Mouse (Mus musculus) MEL (cell line): ENCODE results near the gene Cldn8. TPM values are rescaled to one million over a fixed set of nuclear protein-coding genes. Genes with fewer than 3 reads are reported as not detected.

Source experiments
- DNase-seq: peaks from one replicate; pipeline ENCODE4 v3.0.0; 2011; ENCODE audit warnings: low read depth, low spot score
- H3K27ac ChIP-seq: 2 replicates; pipeline ENCODE4 v1.5.1; 2012; ENCODE audit warnings: low read depth, mild to moderate bottlenecking, control low read depth, low read length, moderate library complexity; ENCODE audit not compliant: control insufficient read depth
- H3K27me3 ChIP-seq, 2 experiments: fragments of 150-350 bp in 1 of 2; sonication (generic) in 1 of 2; 2 replicates each; pipeline ENCODE4 v1.6.1; 2012; ENCODE audit warnings: low read length in 2 of 2, mild to moderate bottlenecking in 2 of 2, improper control_type of control experiment in 1 of 2, moderate library complexity in 1 of 2; ENCODE audit not compliant: insufficient read depth in 2 of 2, control insufficient read depth in 1 of 2
- H3K36me3 ChIP-seq, 2 experiments: 2 replicates each; pipeline ENCODE4 v1.6.1; 2012 to 2014; ENCODE audit warnings: low read length in 2 of 2, improper control_type of control experiment in 1 of 2, inconsistent platforms in 1 of 2, mild to moderate bottlenecking in 1 of 2; ENCODE audit not compliant: insufficient read depth in 2 of 2, control insufficient read depth in 1 of 2
- H3K4me1 ChIP-seq, 2 experiments: fragments of 150-350 bp in 1 of 2; sonication (generic) in 1 of 2; 2 replicates each; pipeline ENCODE4 v1.6.1; 2012; ENCODE audit warnings: low read length in 2 of 2, improper control_type of control experiment in 1 of 2, mild to moderate bottlenecking in 1 of 2; ENCODE audit not compliant: insufficient read depth in 2 of 2, control insufficient read depth in 1 of 2
- H3K4me3 ChIP-seq, 2 experiments: fragments of 150-350 bp in 1 of 2; sonication (generic) in 1 of 2; 2 replicates each; pipeline ENCODE4 v1.5.1; 2012; ENCODE audit warnings: low read depth in 2 of 2, low read length in 2 of 2, mild to moderate bottlenecking in 2 of 2, moderate library complexity in 2 of 2, control low read depth in 1 of 2, improper control_type of control experiment in 1 of 2; ENCODE audit not compliant: control insufficient read depth in 1 of 2, insufficient read depth in 1 of 2
- H3K79me2 ChIP-seq: 2 replicates; pipeline ENCODE4 v1.6.1; 2012; ENCODE audit warnings: mild to moderate bottlenecking, low read length, moderate library complexity; ENCODE audit not compliant: control insufficient read depth, poor library complexity, insufficient read depth
- H3K9ac ChIP-seq: 2 replicates; pipeline ENCODE4 v1.6.1; 2012; ENCODE audit warnings: low read depth, mild to moderate bottlenecking, control low read depth, low read length, moderate library complexity; ENCODE audit not compliant: control insufficient read depth, poor library complexity, severe bottlenecking
- H3K9me3 ChIP-seq: fragments of 150-350 bp; sonication (generic); replicated peaks from 2 replicates; pipeline ENCODE4 v1.6.1; 2012; ENCODE audit warnings: mild to moderate bottlenecking, low read length, improper control_type of control experiment, moderate library complexity; ENCODE audit not compliant: insufficient read depth
- CHD1 ChIP-seq: IDR thresholded peaks from 2 replicates; pipeline ENCODE4 v1.6.1; 2012; ENCODE audit warnings: low read depth, mild to moderate bottlenecking, inconsistent platforms, low read length, improper control_type of control experiment
- CTCF ChIP-seq, 3 experiments: IDR thresholded peaks in 2 of 3; conservative IDR thresholded peaks in 1 of 3; 2 replicates each; pipeline ENCODE4 v1.5.1; 2011 to 2012; ENCODE audit warnings: low read length in 3 of 3, low read depth in 2 of 3, mild to moderate bottlenecking in 2 of 3, improper control_type of control experiment in 1 of 3, inconsistent platforms in 1 of 3, mixed read lengths in 1 of 3, moderate library complexity in 1 of 3; ENCODE audit not compliant: control insufficient read depth in 1 of 3, insufficient read depth in 1 of 3, poor library complexity in 1 of 3, severe bottlenecking in 1 of 3
- ELF1 ChIP-seq: IDR thresholded peaks from 2 replicates; pipeline ENCODE4 v1.6.1; 2014; ENCODE audit warnings: low read depth, mild to moderate bottlenecking, inconsistent platforms, low read length, improper control_type of control experiment, moderate library complexity
- JUND ChIP-seq: IDR thresholded peaks from 2 replicates; pipeline ENCODE4 v1.6.1; 2011; ENCODE audit warnings: low read depth, mild to moderate bottlenecking, improper control_type of control experiment, low read length
- MAZ ChIP-seq: IDR thresholded peaks from 2 replicates; pipeline ENCODE4 v1.6.1; 2012; ENCODE audit warnings: low read depth, mild to moderate bottlenecking, inconsistent platforms, low read length, improper control_type of control experiment
- MXI1 ChIP-seq: IDR thresholded peaks from 2 replicates; pipeline ENCODE4 v1.6.1; 2011; ENCODE audit warnings: mild to moderate bottlenecking, low read depth, low read length, improper control_type of control experiment
- MYB ChIP-seq: IDR thresholded peaks from 2 replicates; pipeline ENCODE4 v1.6.1; 2011; ENCODE audit warnings: mild to moderate bottlenecking, low read depth, low read length, improper control_type of control experiment
- NELFE ChIP-seq: IDR thresholded peaks from 2 replicates; pipeline ENCODE4 v1.6.1; 2011; ENCODE audit warnings: low read depth, low read length, improper control_type of control experiment
- NRF1 ChIP-seq: IDR thresholded peaks from 2 replicates; pipeline ENCODE4 v1.6.1; 2014; ENCODE audit warnings: low read depth, mild to moderate bottlenecking, inconsistent platforms, low read length, improper control_type of control experiment, moderate library complexity; ENCODE audit not compliant: poor library complexity, insufficient read depth, severe bottlenecking
- RAD21 ChIP-seq: IDR thresholded peaks from 2 replicates; pipeline ENCODE4 v1.6.1; 2011; ENCODE audit warnings: mild to moderate bottlenecking, low read depth, low read length, improper control_type of control experiment
- SMC3 ChIP-seq: IDR thresholded peaks from 2 replicates; pipeline ENCODE4 v1.6.1; 2011; ENCODE audit warnings: low read depth, low read length, improper control_type of control experiment
- TBP ChIP-seq: IDR thresholded peaks from 2 replicates; pipeline ENCODE4 v1.8.0; 2011; ENCODE audit warnings: low read depth, low read length, improper control_type of control experiment
- TCF12 ChIP-seq: IDR thresholded peaks from 2 replicates; pipeline ENCODE4 v1.6.1; 2014; ENCODE audit warnings: low read depth, mild to moderate bottlenecking, inconsistent platforms, low read length, improper control_type of control experiment, moderate library complexity
- USF2 ChIP-seq, 2 experiments: IDR thresholded peaks; 2 replicates each; pipeline ENCODE4 v1.6.1; 2011 to 2012; ENCODE audit warnings: improper control_type of control experiment in 2 of 2, low read length in 2 of 2, borderline replicate concordance in 1 of 2, inconsistent platforms in 1 of 2, low read depth in 1 of 2, mild to moderate bottlenecking in 1 of 2; ENCODE audit not compliant: insufficient read depth in 1 of 2
- ZC3H11A ChIP-seq: IDR thresholded peaks from 2 replicates; pipeline ENCODE4 v1.6.1; 2012; ENCODE audit warnings: low read depth, mild to moderate bottlenecking, inconsistent platforms, low read length, improper control_type of control experiment
- ZNF384 ChIP-seq: IDR thresholded peaks from 2 replicates; pipeline ENCODE4 v1.6.1; 2012; ENCODE audit warnings: low read depth, mild to moderate bottlenecking, inconsistent platforms, low read length, improper control_type of control experiment
- polyA plus RNA-seq, 2 experiments: library from polyadenylated mRNA; stranded (reverse) in 1 of 2; unstranded in 1 of 2; fragments of >175 nt in 1 of 2; fragments of >200 nt in 1 of 2; gene quantifications; 2 replicates each; pipeline versions ENCODE4 v1.2.1 to v1.2.4; 2012; ENCODE audit warnings: low replicate concordance in 2 of 2, low read depth in 1 of 2; ENCODE audit not compliant: insufficient read length in 2 of 2, insufficient read depth in 1 of 2, missing spikeins in 1 of 2
- total RNA-seq: library from RNA; depleted of rRNA; stranded (reverse); fragments of 300-350 nt; gene quantifications from 2 replicates; pipeline ENCODE4 v1.2.3, GENCODE M21; 2012

Gene Cldn8
- total and polyA plus RNA-seq, 3 experiments, result not detected

DNA sequence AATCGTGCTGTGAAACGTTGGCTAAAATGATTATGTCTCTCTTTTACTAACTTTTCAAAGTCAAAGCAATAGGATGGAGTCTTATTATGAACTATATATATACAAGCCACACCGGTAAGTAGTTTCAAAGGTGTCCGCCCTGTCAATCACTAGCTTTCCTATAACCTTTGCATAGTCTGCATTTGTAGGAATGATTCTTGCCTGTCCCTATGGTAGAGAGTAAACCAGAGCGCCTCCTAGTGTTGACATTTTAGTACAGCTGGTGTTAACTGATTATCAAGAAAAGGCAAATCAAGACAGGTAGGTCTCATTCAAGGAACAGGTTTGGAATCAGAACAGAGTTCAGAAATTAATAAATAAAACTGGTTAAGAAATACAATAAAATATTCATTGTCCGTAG lies 20.5 kb downstream of the Cldn8 start:
- Histone ChIP-seq H3K9me3 (no peaks in the 10 kb centered on the region), H3K4me3 (no peak overlapping the region), H3K36me3 (no peaks in the 10 kb centered on the region), H3K27ac (no peak overlapping the region), H3K79me2 (no peaks in the 10 kb centered on the region), H3K4me1 (no peaks in the 10 kb centered on the region), H3K9ac (no peak overlapping the region), H3K27me3 (no peaks in the 10 kb centered on the region)
- peak; percentile 10 for DNase-seq
- TF ChIP-seq ZC3H11A, result no peak
- TF ChIP-seq TBP, result no peak
- TF ChIP-seq TCF12, result no peak
- no peak for TF ChIP-seq USF2 (IDR thresholded peaks at IDR 0.05; ENCODE audit: borderline replicate concordance in 1 of 2, insufficient read depth in 1 of 2, low read depth in 1 of 2, low read length in 2 of 2)
- TF ChIP-seq MXI1, result no peak
- TF ChIP-seq NRF1, result no peak
- TF ChIP-seq CTCF (IDR thresholded peaks at IDR 0.05 in 2 of 3, conservative IDR thresholded peaks at IDR 0.05 in 1 of 3; ENCODE audit: control insufficient read depth in 1 of 3, insufficient read depth in 1 of 3, low read depth in 2 of 3, low read length in 3 of 3, poor library complexity in 1 of 3, severe bottlenecking in 1 of 3), result peak in 2 of 3 experiments; percentile 14 to 22; a peak in 1 of 6 replicates
- no peak for TF ChIP-seq MAZ
- TF ChIP-seq JUND, result no peak
- TF ChIP-seq CHD1, result no peak
- 0 out of 2 replicates have a peak, but pooled peaks have one; percentile 21 for TF ChIP-seq SMC3
- TF ChIP-seq ZNF384, result no peak
- no peak for TF ChIP-seq ELF1
- no peak for TF ChIP-seq NELFE
- peak; percentile 2; the same call in 1 of the 2 replicates for TF ChIP-seq RAD21

DNA sequence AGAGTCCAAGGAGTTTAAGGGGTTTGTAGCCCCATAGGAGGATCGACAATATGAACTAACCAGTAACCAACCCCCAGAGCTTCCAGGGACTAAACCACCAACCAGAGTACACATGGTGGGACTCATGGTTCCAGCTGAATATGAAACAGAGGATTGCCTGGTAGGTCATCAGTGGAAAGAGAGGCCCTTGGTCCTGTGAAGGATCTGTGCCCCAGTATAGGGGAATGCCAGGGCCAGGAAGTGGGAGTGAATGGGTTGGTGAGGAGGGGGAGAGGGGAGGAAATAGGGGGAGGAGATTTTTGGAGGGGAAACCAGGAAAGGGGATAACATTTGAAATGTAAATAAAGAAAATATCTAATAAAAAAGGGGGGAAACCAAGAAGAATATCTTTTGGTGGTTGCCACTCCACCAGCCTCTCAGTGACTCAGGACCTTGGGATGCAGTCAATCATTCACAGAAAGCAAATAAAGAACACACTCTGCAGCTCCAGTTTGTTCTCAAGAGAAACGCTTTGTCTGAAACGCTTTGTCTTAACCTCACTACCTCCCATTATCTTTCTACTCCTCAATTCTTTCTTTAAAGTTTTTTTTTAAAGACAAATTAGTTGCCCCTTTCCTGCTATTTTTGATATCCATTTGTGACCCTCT lies 23.0 kb downstream of the Cldn8 start:
- no peaks in the 10 kb centered on the region for H3K27me3 ChIP-seq
- H3K27ac ChIP-seq, result no peak overlapping the region
- no peaks in the 10 kb centered on the region for H3K4me1 ChIP-seq
- no peaks in the 10 kb centered on the region for H3K79me2 ChIP-seq
- no peak for TF ChIP-seq MXI1
- TF ChIP-seq MYB, result no peak
- TF ChIP-seq, all 39 proteins: peak for 0
- Histone ChIP-seq H3K4me3 (no peak overlapping the region), H3K36me3 (no peaks in the 10 kb centered on the region), H3K9me3 (no peaks in the 10 kb centered on the region), H3K9ac (no peak overlapping the region)
- DNase-seq, result no peak
